Mouse (Mus musculus): Measurements from ENCODE around the gene Mdk. TPM values are rescaled to one million over a fixed set of nuclear protein-coding genes. Genes with fewer than 3 reads are reported as not detected.

Mdk gene
- polyA plus RNA-seq, 1 experiment, result 1.8 TPM

Other genes starting within 250 kb of the Mdk start
- gene Atg13, start 221.7 kb downstream of the Mdk start, polyA plus RNA-seq (2012; ENCODE audit: insufficient read depth, insufficient read length, missing spikeins), result 19.4 and 19.5 TPM in 2 replicates
- gene Harbi1, start 221.4 kb downstream of the Mdk start, polyA plus RNA-seq (2012; ENCODE audit: insufficient read depth, insufficient read length, missing spikeins), result 4.4 and 7.8 TPM in 2 replicates
- 6.9 and 8.1 TPM in 2 replicates for gene Ambra1, start 202.2 kb downstream of the Mdk start, polyA plus RNA-seq (2012; ENCODE audit: insufficient read depth, insufficient read length, missing spikeins)
- gene Chrm4, start 5.0 kb downstream of the Mdk start, polyA plus RNA-seq (2012; ENCODE audit: insufficient read depth, insufficient read length, missing spikeins), result not detected in 2 replicates
- gene Gm9821, start 13.4 kb upstream of the Mdk start, polyA plus RNA-seq (2012; ENCODE audit: insufficient read depth, insufficient read length, missing spikeins), result not detected in 2 replicates
- gene Dgkz, start 43.6 kb upstream of the Mdk start, polyA plus RNA-seq (2012; ENCODE audit: insufficient read depth, insufficient read length, missing spikeins), result 8.1 and 11.2 TPM in 2 replicates
- 4.5 and 5.6 TPM in 2 replicates for gene Creb3l1, start 92.2 kb upstream of the Mdk start, polyA plus RNA-seq (2012; ENCODE audit: insufficient read depth, insufficient read length, missing spikeins)
- 11.0 and 25.3 TPM in 2 replicates for gene Phf21a, start 160.8 kb upstream of the Mdk start, polyA plus RNA-seq (2012; ENCODE audit: insufficient read depth, insufficient read length, missing spikeins)

Measured in brown adipose tissue, adult 24 weeks (tissue).